Comparison of ENCODE assay signal across 23 mouse cellular contexts in genomic region chr10:77121287-77122022, GRCm38 (mm10). TPM values are rescaled to one million over a fixed set of nuclear protein-coding genes. Genes with fewer than 3 reads are reported as not detected.
DNase-seq lines count a peak whose midpoint lies in the region; ATAC-seq lines count a peak whose summit lies in the region.
"Had no signal": no experiment of that assay in that cellular context is flagged by ENCODE, and none has a peak within 500 bp of the region (broad histone marks: within the 10 kb centered on the region; RNA-seq: fewer than 3 reads in every experiment).

No protein-coding gene starts in this region.

- 82% methylated on average over 7 of the region's 8 CpGs for WGBS in heart, embryonic 11.5 days (ENCODE audit: insufficient replicate concordance)

- ATAC-seq in frontal cortex, adult (ENCODE audit: low TSS enrichment) = peak; percentile 76
- no peak for ATAC-seq in heart, embryonic 11.5 days (replicated peaks; ENCODE audit: insufficient number of reproducible peaks, low FRiP score, low TSS enrichment)
- ATAC-seq: forebrain, embryonic 15.5 days; hindbrain, postnatal 0 days; intestine, embryonic 16.5 days; midbrain, embryonic 15.5 days had no signal

- no peak overlapping the region for H3K9ac ChIP-seq in heart, embryonic 11.5 days (ENCODE audit: low read depth, low read length)
- H3K9ac ChIP-seq: forebrain, embryonic 15.5 days; liver, embryonic 15.5 days; midbrain, embryonic 15.5 days had no signal

- H3K27me3 ChIP-seq in heart, embryonic 11.5 days (ENCODE audit: control insufficient read depth, insufficient read depth, low read length) = no peaks in the 10 kb centered on the region
- H3K27me3 ChIP-seq: forebrain, embryonic 15.5 days; liver, embryonic 15.5 days; midbrain, embryonic 15.5 days had no signal

- H3K4me1 ChIP-seq in heart, embryonic 11.5 days (ENCODE audit: control insufficient read depth, insufficient read depth, low read length) = peaks cover 40% of the 10 kb centered on the region

- H3K27ac ChIP-seq in heart, embryonic 11.5 days (ENCODE audit: low read depth, low read length) = no peak overlapping the region
- H3K27ac ChIP-seq: embryonic facial prominence, embryonic 10.5 days; forebrain, embryonic 15.5 days; heart, embryonic 10.5 days; hindbrain, postnatal 0 days; layer of hippocampus, adult 2 months; limb, embryonic 10.5 days; liver, embryonic 15.5 days; macrophage; midbrain, embryonic 15.5 days had no signal

- no peak overlapping the region for H3K4me3 ChIP-seq in heart, embryonic 11.5 days (ENCODE audit: low read depth, low read length)
- H3K4me3 ChIP-seq: embryonic facial prominence, embryonic 10.5 days; forebrain, embryonic 15.5 days; heart, embryonic 10.5 days; layer of hippocampus, adult 2 months; limb, embryonic 10.5 days; liver, embryonic 15.5 days; midbrain, embryonic 15.5 days had no signal

- DNase-seq in frontal cortex, postnatal 14 days (ENCODE audit: low spot score in 2 of 2) = no peak
- peak; percentile 15 to 33 for DNase-seq in heart, adult 18-20 months
- peak; percentile 68 for DNase-seq in 3134 (ENCODE audit: extremely low read depth, insufficient read length, low spot score)
- peak; percentile 58 for DNase-seq in R1 (ENCODE audit: low read depth, low spot score)
- no peak for DNase-seq in B cell, adult 2 months
- no peak for DNase-seq in right cerebral cortex, postnatal 10 days (ENCODE audit: low spot score in 2 of 2)
- DNase-seq: adrenal gland, postnatal 25 days; cerebellum, adult 9-11 months; kidney, postnatal 25 days; liver had no signal

- H3K36me3 ChIP-seq in heart, embryonic 11.5 days (ENCODE audit: control insufficient read depth, insufficient read depth, low read length) = no peaks in the 10 kb centered on the region
- H3K36me3 ChIP-seq: forebrain, embryonic 15.5 days; liver, embryonic 15.5 days; midbrain, embryonic 15.5 days had no signal

- H3K9me3 ChIP-seq in heart, embryonic 11.5 days (replicated peaks; ENCODE audit: control insufficient read depth, low read length) = no peaks in the 10 kb centered on the region
- H3K9me3 ChIP-seq: embryonic facial prominence, embryonic 10.5 days; forebrain, embryonic 15.5 days; G1E; heart, embryonic 10.5 days; limb, embryonic 10.5 days; liver, embryonic 15.5 days; midbrain, embryonic 15.5 days had no signal

- no peak overlapping the region for H3K4me2 ChIP-seq in heart, embryonic 11.5 days
- H3K4me2 ChIP-seq: forebrain, embryonic 15.5 days; liver, embryonic 15.5 days; midbrain, embryonic 15.5 days had no signal

RNA-seq across cellular contexts. Expression of gene Col18a1, which starts 44.9 kb away (rescaled TPM):
- 1 to 10 TPM; 7.9 to 8.5 TPM for total RNA-seq in heart, adult 18-20 months (2021)
- 113 and 164 TPM in 2 replicates for polyA plus RNA-seq in heart, embryonic 11.5 days (2014; fragmentation: Nextera tagmentation; extraction: Ambion mirVana)

Comparison
In these comparisons a context has a peak if more than half of its experiments do, and no peak if none do; other contexts are left out.
1. DNase-seq: peak in heart, adult 18-20 months (2 of 2), 3134 (single experiment) and R1 (single experiment); none in frontal cortex, postnatal 14 days (0 of 2), B cell, adult 2 months (0 of 2) and right cerebral cortex, postnatal 10 days (0 of 2).